ENCODE assay signal across 8 mouse cellular contexts in the genomic region with DNA sequence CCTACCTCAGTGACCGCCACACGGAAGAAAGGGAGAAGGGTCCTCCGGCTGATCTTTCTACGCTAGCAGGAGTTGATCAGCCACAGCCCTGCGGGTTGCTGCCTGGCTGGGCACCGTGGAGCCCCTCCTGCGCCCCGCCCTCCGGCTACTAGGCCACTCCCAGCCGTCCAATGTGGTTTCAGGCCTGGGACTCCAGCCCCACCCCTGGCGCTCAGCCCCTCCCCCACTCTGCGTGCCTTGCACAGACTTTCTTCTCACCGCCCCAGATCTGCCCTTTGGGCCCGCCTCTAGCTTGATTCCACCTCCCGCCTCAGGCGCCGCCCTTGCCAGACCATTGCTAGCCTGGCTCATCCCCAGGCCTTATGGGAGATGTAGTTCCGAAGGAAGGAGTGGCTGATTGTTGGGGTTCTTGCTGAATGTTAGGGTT. TPM values are rescaled to one million over a fixed set of nuclear protein-coding genes. Genes with fewer than 3 reads are reported as not detected.
DNase-seq lines count a peak whose midpoint lies in the region; ATAC-seq lines count a peak whose summit lies in the region.

AI464131 (minus strand) TSS at position 91 of the 427 bp plus-strand sequence.

- H3K4me2 ChIP-seq in lung, embryonic 16.5 days (ENCODE audit: low read depth, low read length), result peak within 1 kb of the TSS; percentile 71

- peak within 1 kb of the TSS; percentile 58 for H3K4me3 ChIP-seq in hindbrain, embryonic 10.5 days
- H3K4me3 ChIP-seq in lung, embryonic 16.5 days (ENCODE audit: low read length), result peak within 1 kb of the TSS; percentile 55

- H3K9me3 ChIP-seq in hindbrain, embryonic 10.5 days, result no peaks in the 10 kb centered on the region
- H3K9me3 ChIP-seq in lung, embryonic 16.5 days (ENCODE audit: control insufficient read depth, low read length), result no peaks in the 10 kb centered on the region

- peaks cover 60% of the 10 kb centered on the region for H3K4me1 ChIP-seq in hindbrain, embryonic 10.5 days (replicated peaks)
- peaks cover 24% of the 10 kb centered on the region for H3K4me1 ChIP-seq in lung, embryonic 16.5 days (replicated peaks; ENCODE audit: control insufficient read depth, insufficient read depth, low read length)

- DNase-seq in Muller cell, postnatal 12 days (ENCODE audit: inconsistent ontology term), result peak; percentile 100
- peak; percentile 97 for DNase-seq in cerebellum, adult 9-11 months
- peak; percentile 91 to 95 for DNase-seq in frontal cortex, adult 2 months (ENCODE audit: extremely low spot score in 1 of 2, low spot score in 1 of 2)
- peak; percentile 98 for DNase-seq in hindbrain, embryonic 10.5 days (ENCODE audit: low spot score)
- DNase-seq in layer of hippocampus, adult 9-11 months, result peak; percentile 97
- DNase-seq in ovary, postnatal 14 days (ENCODE audit: low spot score), result peak; percentile 95
- DNase-seq in thymus, postnatal 10 days (ENCODE audit: low spot score in 2 of 2), result peak; percentile 58 to 59

- H3K36me3 ChIP-seq in hindbrain, embryonic 10.5 days, result no peaks in the 10 kb centered on the region
- H3K36me3 ChIP-seq in lung, embryonic 16.5 days (ENCODE audit: control insufficient read depth, insufficient read depth, low read length), result no peaks in the 10 kb centered on the region

- peak within 1 kb of the TSS; percentile 63 for H3K9ac ChIP-seq in lung, embryonic 16.5 days (ENCODE audit: low read length)

- H3K27ac ChIP-seq in hindbrain, embryonic 10.5 days, result peak within 1 kb of the TSS; percentile 75
- H3K27ac ChIP-seq in lung, embryonic 16.5 days (ENCODE audit: low read length), result peak within 1 kb of the TSS; percentile 60

- WGBS in hindbrain, embryonic 10.5 days, result 2% methylated on average over 18 of the region's 18 CpGs
- WGBS in lung, embryonic 16.5 days, result under 1% methylated on average over 18 of the region's 18 CpGs

- ATAC-seq in lung, embryonic 16.5 days (ENCODE audit: low read depth), result peak; percentile 96

- H3K27me3 ChIP-seq in hindbrain, embryonic 10.5 days (ENCODE audit: insufficient read depth, poor library complexity, severe bottlenecking), result peaks cover 60% of the 10 kb centered on the region
- peaks cover 38% of the 10 kb centered on the region for H3K27me3 ChIP-seq in lung, embryonic 16.5 days (ENCODE audit: control insufficient read depth, insufficient read depth, low read depth, low read length)

RNA-seq across cellular contexts. Expression of gene AI464131, which starts in this region (rescaled TPM):
- 22.6 and 23.6 TPM in 2 replicates for polyA plus RNA-seq in frontal cortex, adult 2 months (2012; rRNA removed)
- polyA plus RNA-seq in hindbrain, embryonic 10.5 days (2016; fragmentation: Nextera tagmentation; extraction: Ambion mirVana), result 7.4 and 9.1 TPM in 2 replicates
- 6.0 and 6.4 TPM in 2 replicates for polyA plus RNA-seq in lung, embryonic 16.5 days (2015; fragmentation: Nextera tagmentation; extraction: Ambion mirVana)

Comparison
In these comparisons a context has a peak if more than half of its experiments do, and no peak if none do; other contexts are left out.
1. Peak in every context shown above with its lines: DNase-seq, ATAC-seq, H3K4me3 ChIP-seq and H3K27ac ChIP-seq.